Mouse (Mus musculus): ENCODE results near the gene Impg2.

Gene Impg2

GRCm38 (mm10) chr16:56204051-56204450 is at the start of gene Impg2:
Gene Impg2 (plus strand): TSS chr16:56204313.
- no peak for DNase-seq

DNA sequence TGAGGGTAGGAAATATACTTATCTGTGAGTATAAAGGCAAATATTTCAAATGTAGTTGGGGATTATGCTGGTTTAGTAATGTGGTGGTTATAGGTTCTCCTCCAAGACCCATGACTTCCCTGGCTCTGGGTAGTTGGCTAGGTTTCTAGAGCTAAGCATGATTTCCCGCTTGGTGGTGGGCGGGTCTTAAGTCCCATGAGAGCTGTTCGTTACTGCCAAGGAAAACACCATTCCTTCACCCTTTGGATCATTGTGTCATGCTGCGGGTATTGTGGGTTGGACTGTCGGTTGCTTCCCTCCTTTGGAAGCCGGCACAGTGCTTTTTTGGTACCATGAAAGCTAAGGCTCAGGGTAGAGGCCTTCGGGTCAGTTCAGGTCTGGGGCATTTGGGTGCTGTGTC is 40.6 kb upstream of the Impg2 start:
- peak; percentile 8 for DNase-seq

DNA sequence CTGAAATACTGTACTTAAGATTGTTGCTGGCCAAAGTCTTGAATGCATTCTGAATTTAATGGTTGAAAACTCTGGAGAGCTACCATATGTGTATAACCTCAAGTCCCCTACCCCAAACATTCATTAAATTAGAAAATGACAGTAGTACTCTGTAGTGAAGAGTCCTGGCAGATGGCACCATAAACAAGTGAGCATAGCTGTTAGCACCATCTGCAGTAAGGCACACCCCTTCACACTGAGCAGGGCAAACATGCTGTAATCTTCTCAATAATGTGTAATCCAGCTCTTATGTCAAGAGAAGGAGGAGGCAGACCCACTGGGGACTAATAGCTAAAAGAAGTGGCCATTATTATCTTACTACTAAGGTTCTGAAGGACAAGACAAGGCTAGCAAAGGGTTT is 33.9 kb upstream of the Impg2 start:
- no peak for DNase-seq

DNA sequence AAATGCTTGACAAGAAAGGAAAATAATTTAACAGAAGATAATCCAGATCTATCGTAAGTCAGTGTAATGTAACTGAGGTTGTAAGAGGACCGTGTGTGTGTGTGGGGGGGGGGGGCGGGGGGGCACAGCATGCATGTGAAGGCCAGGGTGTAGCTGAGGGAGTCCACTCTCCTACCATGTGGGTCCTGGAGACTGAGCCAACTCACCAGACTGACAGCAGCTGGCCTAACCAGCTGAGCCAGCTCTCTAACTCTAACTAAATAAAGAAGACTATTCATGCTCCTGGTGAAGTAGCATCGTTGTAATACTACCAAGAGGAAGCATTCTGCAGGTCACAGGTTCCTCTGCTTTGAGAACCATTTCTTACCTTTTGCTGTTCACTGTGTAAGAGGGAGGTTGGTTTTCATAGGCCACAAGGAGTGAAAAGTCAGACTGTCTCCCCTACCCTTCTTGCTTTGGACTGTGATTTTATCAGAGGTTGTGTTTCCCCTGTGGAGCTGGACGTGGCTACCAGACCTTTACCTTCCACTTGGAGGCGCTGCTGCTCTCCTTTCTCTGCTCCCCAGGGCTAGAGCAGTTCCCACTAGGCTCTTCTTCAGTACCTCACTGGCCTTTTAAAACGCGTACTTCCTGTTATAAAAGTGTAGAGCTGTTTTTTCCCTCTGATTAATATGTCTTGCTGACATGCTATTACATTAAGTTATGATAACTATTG is 28.1 kb upstream of the Impg2 start:
- no peak for DNase-seq

- no peak for DNase-seq
These were observed 17.2 kb upstream of the Impg2 start for GRCm38 (mm10) chr16:56186863-56187262.

DNA sequence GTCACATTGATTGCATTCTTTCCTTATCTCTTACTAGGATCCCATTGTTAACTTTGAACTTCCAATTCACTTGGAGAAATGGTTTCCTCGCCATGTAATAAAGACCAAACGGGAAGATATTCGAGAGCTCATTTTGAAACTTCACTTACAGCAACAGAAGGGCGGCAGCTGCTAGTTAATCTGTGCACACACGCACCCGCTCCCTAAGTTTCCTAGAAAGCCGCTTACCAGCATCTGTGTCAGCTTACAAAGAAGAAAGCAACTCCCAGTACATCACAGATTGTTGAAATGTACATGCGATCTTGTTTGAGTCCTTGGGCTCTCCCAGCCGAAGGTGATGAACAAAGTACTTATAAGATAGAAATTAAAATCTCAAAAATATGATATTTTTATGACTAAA is 15.9 kb upstream of the Impg2 start:
- no peak for DNase-seq

DNA sequence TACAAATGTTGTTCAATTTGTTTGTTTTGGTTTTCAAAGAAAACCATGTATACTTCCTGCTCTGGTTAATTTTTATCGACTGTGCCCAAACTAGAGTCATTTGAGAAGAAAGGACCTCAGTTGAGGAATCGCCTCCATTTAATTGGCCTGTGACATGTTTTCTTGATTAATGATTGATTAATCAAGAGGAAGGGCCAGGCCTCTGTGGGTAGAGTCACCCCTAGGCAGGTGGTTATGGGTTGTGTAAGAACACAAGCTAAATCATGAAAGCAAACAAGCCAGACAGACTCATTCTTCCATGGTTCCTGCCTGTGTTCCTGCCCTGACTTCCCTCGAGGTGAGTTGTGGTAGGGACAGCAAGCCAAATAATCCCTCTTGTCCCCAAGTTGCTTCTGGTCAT is 8.6 kb downstream of the Impg2 start:
- DNase-seq, result no peak

- no peak for DNase-seq
These were observed 23.6 kb downstream of the Impg2 start for GRCm38 (mm10) chr16:56227686-56228085.

GRCm38 (mm10) chr16:56229455-56229854 is 25.3 kb downstream of the Impg2 start:
- DNase-seq, result no peak

GRCm38 (mm10) chr16:56231300-56231699 is 27.2 kb downstream of the Impg2 start:
- no peak for DNase-seq

GRCm38 (mm10) chr16:56232736-56233135 is 28.6 kb downstream of the Impg2 start:
- no peak for DNase-seq

DNA sequence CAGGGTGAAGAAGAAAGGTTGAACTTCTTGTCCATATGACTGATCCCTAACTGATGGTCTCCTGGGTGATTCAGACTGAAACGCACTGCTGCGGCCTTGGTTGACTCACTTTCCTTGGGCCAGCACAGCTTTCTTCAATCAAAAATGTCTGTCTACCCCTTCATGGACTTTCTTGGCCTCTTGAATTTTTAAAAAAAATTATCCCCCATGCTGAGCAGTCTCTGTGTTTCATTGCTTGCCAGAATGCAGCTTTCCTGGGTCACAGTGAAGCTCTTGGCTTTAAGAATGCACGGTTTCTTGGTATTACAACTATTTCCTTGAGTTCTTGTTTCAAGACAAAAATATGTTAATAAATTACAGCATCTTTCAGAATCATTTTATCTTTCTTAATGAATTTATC is 41.9 kb downstream of the Impg2 start:
- DNase-seq, result no peak

- no peak for DNase-seq
These were observed 69.8 kb downstream of the Impg2 start for GRCm38 (mm10) chr16:56273917-56274316.

DNA sequence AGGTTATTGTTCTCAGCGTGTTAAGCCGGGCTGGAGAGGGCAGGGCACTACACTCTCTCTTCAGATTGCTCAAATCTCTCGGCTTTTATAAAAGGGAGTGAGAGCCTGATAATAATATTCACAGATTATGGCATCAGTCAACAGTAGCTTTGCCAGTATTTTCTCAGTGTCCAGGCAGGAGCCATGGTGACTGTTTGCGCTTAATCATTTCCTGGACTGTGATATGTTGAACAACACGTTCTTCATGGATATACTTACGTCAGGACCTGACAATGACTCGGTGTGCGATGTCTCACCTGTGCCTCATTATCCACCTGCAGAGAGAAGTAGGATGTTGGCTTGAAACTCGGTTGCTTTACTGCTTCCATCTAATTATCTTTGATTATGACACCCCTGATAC is 74.9 kb downstream of the Impg2 start:
- no peak for DNase-seq

DNA sequence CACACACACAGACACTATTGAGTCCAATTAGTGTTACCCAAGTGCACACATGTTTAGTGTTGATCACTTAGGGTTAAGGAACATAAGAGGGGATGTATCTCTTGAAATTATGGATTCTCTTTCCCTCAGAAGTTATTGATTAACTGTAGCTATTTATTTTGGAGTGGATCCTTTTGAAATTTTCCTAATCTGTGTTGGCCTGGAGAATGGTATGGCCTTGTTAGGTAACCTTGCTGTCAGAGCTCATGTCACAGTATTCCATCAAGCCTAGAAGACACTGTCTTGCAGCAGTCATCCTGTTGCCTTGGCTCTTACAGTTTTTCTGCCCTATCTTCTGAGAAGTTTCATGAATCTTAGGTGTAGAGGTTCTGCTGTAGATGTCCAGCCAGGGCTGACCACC is 75.6 kb downstream of the Impg2 start:
- DNase-seq, result no peak

DNA sequence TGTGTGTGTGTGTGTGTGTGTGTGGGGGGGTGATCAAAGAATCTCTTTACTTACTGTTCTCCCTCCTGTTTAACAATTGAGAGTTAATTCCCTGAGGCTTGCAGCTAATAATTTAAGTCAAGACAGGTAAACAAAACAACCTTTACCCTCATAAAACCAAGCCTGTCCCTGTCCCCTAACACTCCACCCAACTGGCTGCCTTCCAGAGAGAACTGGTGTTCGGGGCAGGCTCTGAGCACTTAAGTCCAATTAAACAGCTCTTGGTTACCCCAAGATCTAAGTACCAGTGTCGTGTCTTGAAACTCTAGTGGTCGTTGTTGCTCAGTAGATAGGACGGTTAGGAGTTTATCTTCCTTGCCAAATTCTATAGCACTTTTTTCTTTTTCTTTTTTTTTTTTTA is 77.2 kb downstream of the Impg2 start:
- no peak for DNase-seq

GRCm38 (mm10) chr16:56283330-56283729 is 79.2 kb downstream of the Impg2 start:
- DNase-seq, result no peak

DNA sequence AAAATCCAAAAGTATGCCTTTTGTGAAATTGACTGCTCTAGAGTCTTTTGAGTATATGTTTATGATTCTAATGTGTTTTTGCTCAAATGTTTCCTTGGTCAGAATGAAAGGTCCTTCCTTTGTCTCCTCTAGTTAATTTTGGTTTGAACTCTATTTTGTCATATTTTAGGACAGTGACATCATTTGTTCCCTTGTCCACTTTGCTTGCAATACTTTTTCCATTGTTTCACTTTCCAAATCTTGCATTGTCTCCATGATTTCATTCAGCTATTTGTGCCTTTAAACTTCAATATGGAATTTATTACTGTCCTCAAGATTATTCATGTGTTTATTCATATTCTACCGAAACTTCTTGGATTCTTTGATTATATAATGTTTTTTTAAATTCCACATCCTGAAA is 79.8 kb downstream of the Impg2 start:
- no peak for DNase-seq

DNA sequence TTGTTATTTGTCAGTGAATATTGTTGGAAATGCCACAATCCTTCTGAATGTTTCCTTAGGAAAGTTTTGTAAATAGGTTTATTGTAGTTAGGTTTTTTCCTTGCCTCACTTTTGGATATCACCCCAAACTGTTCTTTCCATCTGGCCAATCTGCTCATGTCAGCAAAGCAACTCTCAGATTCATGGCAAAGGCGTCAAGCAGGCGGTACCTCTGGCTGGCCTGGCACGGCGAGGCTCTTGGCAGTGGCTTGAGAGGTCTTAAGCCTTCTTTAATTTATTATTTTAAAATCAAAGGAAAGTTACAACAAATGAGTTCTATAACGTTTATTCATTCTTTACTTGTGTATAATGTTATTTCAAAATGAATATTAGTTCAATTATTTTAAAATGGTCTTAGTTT is 82.0 kb downstream of the Impg2 start:
- no peak for DNase-seq

GRCm38 (mm10) chr16:56286977-56287376 is 82.9 kb downstream of the Impg2 start:
- no peak for DNase-seq

DNA sequence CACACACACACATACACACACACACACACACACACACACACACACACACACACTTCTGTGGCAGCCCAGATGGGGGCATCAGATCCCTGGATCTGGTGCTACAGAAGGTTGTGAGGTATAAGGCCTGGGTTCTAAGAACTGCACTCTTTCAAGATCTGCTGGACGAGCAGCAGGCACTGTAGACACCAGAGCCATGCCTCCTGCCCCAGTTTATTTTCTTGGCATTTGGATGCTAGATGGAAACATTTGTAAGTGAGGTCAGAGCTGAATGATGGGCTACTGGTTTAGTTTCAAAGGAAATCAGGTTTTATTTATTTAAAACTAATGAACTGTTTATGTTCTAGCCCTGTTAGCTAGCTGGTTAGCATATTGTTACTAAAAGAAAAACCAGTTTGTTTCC is 90.8 kb downstream of the Impg2 start:
- DNase-seq, result no peak

GRCm38 (mm10) chr16:56295888-56296648 is 92.0 kb downstream of the Impg2 start:
- no peak for DNase-seq

DNA sequence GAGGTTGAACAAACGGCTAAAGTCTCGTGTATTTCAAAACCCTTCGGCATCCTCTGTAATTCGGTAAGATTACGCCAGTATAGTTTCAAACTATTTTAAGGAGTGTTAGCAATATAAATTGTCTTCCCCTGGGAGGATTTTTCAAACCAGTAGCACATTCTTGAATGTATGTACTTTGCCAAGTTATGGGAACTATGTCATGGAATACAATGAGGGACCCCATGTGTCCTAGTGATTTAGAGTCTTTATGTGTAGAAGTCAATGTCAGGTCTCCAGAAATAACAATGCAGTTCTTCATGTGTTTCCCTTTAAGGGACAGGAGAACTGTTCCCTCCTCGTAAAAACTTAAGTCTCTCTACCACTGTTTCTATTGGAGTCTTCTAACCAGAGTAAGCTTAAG is 94.1 kb downstream of the Impg2 start:
- DNase-seq, result no peak

DNA sequence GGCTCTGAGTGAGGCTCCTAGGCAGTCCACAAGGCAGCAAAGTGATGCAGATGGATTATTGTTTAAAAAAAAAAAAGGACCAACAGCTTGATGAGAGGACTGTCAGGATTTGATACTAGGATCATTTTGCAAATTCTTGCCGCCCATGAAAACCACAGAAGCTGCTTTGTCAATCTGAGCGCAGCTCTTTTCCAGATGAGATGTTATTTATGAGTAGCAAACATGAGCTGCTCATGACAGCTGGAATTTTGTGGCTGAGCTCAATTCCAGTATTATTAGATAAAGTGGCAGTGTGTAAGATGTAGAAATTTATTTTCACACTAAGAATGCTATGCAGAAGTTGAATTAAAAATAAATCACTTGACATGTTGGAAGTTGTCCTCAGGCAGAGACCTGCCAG is 94.7 kb downstream of the Impg2 start:
- no peak for DNase-seq

- no peak for DNase-seq
These were observed 98.9 kb downstream of the Impg2 start for GRCm38 (mm10) chr16:56302996-56303395.

Data from kidney, adult 18-20 months (tissue).